Comparison of ENCODE assay signal across 28 mouse cellular contexts in genomic region chr10:96706656-96707055, GRCm38 (mm10).
DNase-seq lines count a peak whose midpoint lies in the region; ATAC-seq and TF ChIP-seq lines count a peak whose summit lies in the region.
"Had no signal": no experiment of that assay in that cellular context is flagged by ENCODE, and none has a peak within 500 bp of the region (broad histone marks: within the 10 kb centered on the region; RNA-seq: fewer than 3 reads in every experiment).

No protein-coding gene starts in this region.

- H3K4me1 ChIP-seq in CH12.LX (ENCODE audit: control insufficient read depth in 1 of 2, insufficient read depth in 2 of 2), result peaks cover 0 to 9% of the 10 kb centered on the region in 2 experiments; a peak in 2 of 4 replicates
- H3K4me1 ChIP-seq: embryonic facial prominence, embryonic 13.5 days; forebrain, embryonic 10.5 days; forebrain, embryonic 15.5 days; liver, embryonic 13.5 days had no signal

- no peak for TF ChIP-seq POLR2A in CH12.LX (IDR thresholded peaks at IDR 0.05; ENCODE audit: low read depth, low read length)

- TF ChIP-seq EP300 in CH12.LX (IDR thresholded peaks at IDR 0.05; ENCODE audit: low read length), result peak; percentile 62; the same call in 1 of the 2 replicates

- in situ Hi-C loops in CH12.LX (cut with MboI; ENCODE audit: low pct_ligation_motif_present, low pct_unique_long_range_greater_than_20kb, low sequenced_read_pairs), result no loop called here

- H3K27me3 ChIP-seq in CH12.LX (replicated peaks), result no peaks in the 10 kb centered on the region
- H3K27me3 ChIP-seq: embryonic facial prominence, embryonic 13.5 days; forebrain, embryonic 15.5 days; heart, embryonic 13.5 days; liver, embryonic 13.5 days had no signal

- no peak for TF ChIP-seq CTCF in CH12.LX (conservative IDR thresholded peaks at IDR 0.05 in 1 of 2, IDR thresholded peaks at IDR 0.05 in 1 of 2; ENCODE audit: low read depth in 2 of 2, low read length in 2 of 2)

- peak; percentile 35 for DNase-seq in B cell, adult 2 months
- peak; percentile 22 for DNase-seq in CH12.LX (ENCODE audit: extremely low read depth)
- no peak for DNase-seq in left cerebral cortex, adult 8-10 months (ENCODE audit: low spot score in 2 of 2)
- no peak for DNase-seq in right cerebral cortex, postnatal 36 days (ENCODE audit: low spot score in 2 of 2)
- DNase-seq in adrenal gland, adult (ENCODE audit: inconsistent age in 2 of 2, low spot score in 1 of 2), result no peak
- DNase-seq: adrenal gland, postnatal 10 days; cerebellum, adult 11 months; cerebellum, adult 9-10 months; cerebellum, postnatal 36 days; gastrocnemius, postnatal 25 days; heart, adult 2 months; heart, postnatal 10 days; kidney, adult 11 months; kidney, postnatal 14 days; liver, embryonic 13.5 days; lung, adult 18-20 months; lung, postnatal 4 days; midbrain, embryonic 14.5 days; right cerebral cortex, adult 18-20 months; thymus, postnatal 14 days had no signal

- H3K4me2 ChIP-seq in CH12.LX (ENCODE audit: insufficient read depth, low read depth, poor library complexity, severe bottlenecking), result no peak overlapping the region; the same call in 1 of the 2 replicates
- H3K4me2 ChIP-seq: embryonic facial prominence, embryonic 13.5 days; forebrain, embryonic 15.5 days; heart, embryonic 13.5 days; hindbrain, embryonic 14.5 days; liver, embryonic 13.5 days had no signal

- no peak overlapping the region for H3K27ac ChIP-seq in CH12.LX (ENCODE audit: insufficient read depth, low read depth)
- H3K27ac ChIP-seq: embryonic facial prominence, embryonic 13.5 days; forebrain, embryonic 10.5 days; forebrain, embryonic 15.5 days; heart, adult 2 months; heart, embryonic 13.5 days; hindbrain, embryonic 14.5 days; liver, embryonic 13.5 days had no signal

- ATAC-seq in inflammation-experienced regulatory T-cells, adult 6 months, result peak; percentile 58
- peak; percentile 59 for ATAC-seq in neutrophil, adult 5-6 weeks (ENCODE audit: extremely low read depth, insufficient number of reproducible peaks, low FRiP score, poor library complexity, severe bottlenecking)
- ATAC-seq: forebrain, embryonic 15.5 days; lung, postnatal 0 days had no signal

- H3K79me2 ChIP-seq in CH12.LX (replicated peaks; ENCODE audit: control insufficient read depth, extremely low read depth, insufficient read depth, poor library complexity, severe bottlenecking), result no peaks in the 10 kb centered on the region

- H3K9ac ChIP-seq in CH12.LX (ENCODE audit: insufficient read depth, low read depth), result no peak overlapping the region
- H3K9ac ChIP-seq: embryonic facial prominence, embryonic 13.5 days; forebrain, embryonic 15.5 days; heart, embryonic 13.5 days; hindbrain, embryonic 14.5 days; liver, embryonic 13.5 days had no signal

- H3K36me3 ChIP-seq in CH12.LX (replicated peaks in 1 of 2; ENCODE audit: control insufficient read depth in 1 of 2, insufficient read depth in 1 of 2, low read length in 1 of 2), result no peaks in the 10 kb centered on the region
- H3K36me3 ChIP-seq: embryonic facial prominence, embryonic 13.5 days; forebrain, embryonic 10.5 days; forebrain, embryonic 15.5 days; heart, embryonic 13.5 days; liver, embryonic 13.5 days had no signal

- dilution Hi-C loops in CH12.LX (cut with MboI; ENCODE audit: extremely low pct_ligation_motif_present, extremely low pct_unique_long_range_greater_than_20kb, low sequenced_read_pairs), result no loop called here

- TF ChIP-seq RAD21 in CH12.LX (IDR thresholded peaks at IDR 0.05; ENCODE audit: low read depth, low read length), result no peak

- no peaks in the 10 kb centered on the region for H3K9me3 ChIP-seq in CH12.LX (replicated peaks; ENCODE audit: low read length)
- H3K9me3 ChIP-seq: embryonic facial prominence, embryonic 13.5 days; forebrain, embryonic 10.5 days; forebrain, embryonic 15.5 days; heart, embryonic 13.5 days; liver, embryonic 13.5 days had no signal

- no peak overlapping the region for H3K4me3 ChIP-seq in CH12.LX (replicated peaks in 1 of 3; ENCODE audit: low read depth in 2 of 3, low read length in 2 of 3, poor library complexity in 1 of 3)
- H3K4me3 ChIP-seq: embryonic facial prominence, embryonic 13.5 days; forebrain, embryonic 10.5 days; forebrain, embryonic 15.5 days; heart, adult 2 months; heart, embryonic 13.5 days; liver, embryonic 13.5 days had no signal

TF ChIP-seq in CH12.LX, 34 proteins besides CTCF, POLR2A, EP300 and RAD21:
- TF ChIP-seq IRF4 (IDR thresholded peaks at IDR 0.05; ENCODE audit: low read depth, low read length) (peak; percentile 59), MXI1 (IDR thresholded peaks at IDR 0.05; ENCODE audit: low read depth, low read length) (peak; percentile 31; the same call in 1 of the 2 replicates), ZKSCAN1 (IDR thresholded peaks at IDR 0.05; ENCODE audit: borderline replicate concordance, low read depth, low read length) (no peak)
TF ChIP-seq in CH12.LX: peak in this region for 2.

Comparison
In these comparisons a context has a peak if more than half of its experiments do, and no peak if none do; other contexts are left out.
1. DNase-seq: peak in B cell, adult 2 months (2 of 2) and CH12.LX (single experiment); none in left cerebral cortex, adult 8-10 months (0 of 2), right cerebral cortex, postnatal 36 days (0 of 2) and adrenal gland, adult (0 of 2).